Mouse (Mus musculus) induced T-regulatory cell, adult 2 months (primary cell): ENCODE measurements at regions not wholly inside any gene's neighbourhood (a gene's known extent, or its start where the extent isn't known, plus 50 kb on each side); places are given as distances from the start of the nearest gene placed in this dataset.
A peak's percentile ranks its signal among the peaks of the same experiment; 100 is the strongest.

Source experiments
- DNase-seq: peaks from one replicate; pipeline ENCODE4 v3.0.0-alpha.2; 2012; ENCODE audit warnings: low read depth

DNA sequence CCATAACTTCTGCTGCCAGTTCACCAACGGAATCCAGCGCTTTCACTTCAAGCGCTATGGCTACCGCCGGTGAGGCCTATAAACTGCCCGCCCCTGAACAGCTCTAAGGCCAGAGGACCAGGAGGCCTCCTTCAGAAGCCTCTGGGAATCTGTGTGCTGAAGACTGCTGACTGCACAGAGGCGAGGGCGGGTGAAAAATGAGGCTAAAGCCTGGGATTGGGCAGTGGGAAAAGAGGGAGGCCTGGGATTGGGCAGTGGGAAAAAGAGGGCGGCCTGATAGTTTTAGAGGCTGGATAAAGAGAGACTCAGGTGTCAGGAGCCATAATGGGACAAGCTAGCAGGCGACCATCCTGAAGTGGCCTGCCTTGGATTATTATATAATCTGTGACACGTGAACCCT, 80.8 kb downstream of the Plekhb2 start:
- DNase-seq = no peak

DNA sequence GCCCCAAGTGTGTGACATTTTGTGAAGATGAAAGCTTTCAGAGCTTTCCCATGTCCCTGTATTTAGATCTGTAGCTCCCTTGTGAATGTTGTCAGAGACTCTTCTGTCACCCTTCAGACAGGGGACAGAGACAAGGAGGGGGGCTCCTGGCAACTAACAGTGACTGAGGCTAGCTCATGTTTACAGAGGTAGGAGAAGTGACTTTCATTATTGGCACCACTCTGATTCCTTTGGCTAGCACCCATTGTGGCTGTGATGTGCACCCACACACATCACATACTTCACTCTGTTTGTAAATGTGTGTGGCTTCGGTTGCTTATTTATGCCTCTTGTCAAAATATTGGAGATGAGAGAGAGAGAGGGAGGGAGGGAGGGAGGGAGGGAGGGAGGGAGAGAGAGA, 93.4 kb downstream of the Plekhb2 start:
- no peak for DNase-seq

GRCm38 (mm10) chr1:34961633-34962507, 112.1 kb downstream of the Plekhb2 start:
- DNase-seq = no peak

GRCm38 (mm10) chr1:34962508-34962885, 112.7 kb downstream of the Plekhb2 start:
- no peak for DNase-seq

DNA sequence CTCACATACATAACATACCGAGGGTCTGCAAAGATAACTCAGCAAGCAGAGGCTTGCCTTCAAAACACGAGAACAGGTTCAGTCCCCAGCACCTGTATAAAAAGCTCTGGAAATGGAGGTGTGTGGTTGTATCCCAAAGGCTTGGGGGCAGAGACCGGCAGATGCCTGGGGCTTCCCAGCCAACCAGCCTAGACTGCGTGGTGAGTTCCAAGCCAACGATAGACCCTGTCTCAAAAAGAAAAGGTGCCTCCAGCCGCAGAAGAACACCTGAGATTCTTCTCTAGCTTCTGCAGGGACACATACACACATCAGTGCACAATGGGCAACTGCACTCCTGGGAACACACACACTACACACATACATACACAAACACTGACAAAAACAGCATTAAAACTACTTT, 125.0 kb downstream of the Plekhb2 start:
- no peak for DNase-seq

- no peak for DNase-seq
These were observed 128.4 kb downstream of the Plekhb2 start for GRCm38 (mm10) chr1:34978156-34978555.

DNA sequence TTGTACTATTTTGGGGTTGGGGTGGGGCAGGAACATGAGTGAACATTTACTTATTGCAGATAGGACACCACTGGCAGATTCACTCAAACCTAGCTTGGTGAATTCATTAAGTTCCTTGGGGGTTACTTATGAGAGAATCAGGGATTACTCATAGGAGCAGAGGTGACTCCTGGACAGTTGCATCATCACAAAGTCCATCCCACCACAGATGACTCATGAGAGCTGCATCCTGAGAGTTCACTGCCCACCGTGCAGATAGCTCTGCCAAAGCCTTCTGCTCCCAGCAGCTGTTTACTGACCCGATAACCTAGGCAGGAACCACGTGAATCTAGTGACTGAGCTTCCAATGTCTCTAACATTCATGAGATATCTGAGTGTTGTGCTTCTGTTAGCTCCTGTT, 129.6 kb downstream of the Plekhb2 start:
- DNase-seq = no peak

DNA sequence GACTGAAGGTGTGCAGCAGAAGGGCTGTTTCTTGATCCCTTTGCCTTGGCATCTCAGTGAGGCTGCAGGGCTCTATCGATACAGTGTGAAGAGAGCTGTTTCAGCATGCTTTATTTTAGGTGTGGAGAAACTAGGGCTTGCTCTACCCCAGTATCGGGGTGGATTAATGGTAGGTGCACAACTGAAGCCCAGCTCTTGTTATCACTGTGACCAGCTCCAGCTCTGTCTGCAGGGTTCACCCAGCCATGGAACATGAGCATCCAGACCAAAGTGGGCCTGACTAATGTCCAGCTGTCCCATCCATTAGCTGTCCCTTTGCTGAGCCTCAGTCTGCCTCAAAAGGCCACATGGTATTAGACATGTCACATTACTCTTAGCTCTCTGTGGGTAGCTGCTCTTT, 132.2 kb downstream of the Plekhb2 start:
- DNase-seq = no peak

GRCm38 (mm10) chr1:34982966-34983365, 133.2 kb downstream of the Plekhb2 start:
- no peak for DNase-seq

- no peak for DNase-seq
These were observed 137.1 kb downstream of the Plekhb2 start for GRCm38 (mm10) chr1:34986861-34987260.

GRCm38 (mm10) chr1:34987650-34988221, 138.0 kb downstream of the Plekhb2 start:
- DNase-seq = no peak

DNA sequence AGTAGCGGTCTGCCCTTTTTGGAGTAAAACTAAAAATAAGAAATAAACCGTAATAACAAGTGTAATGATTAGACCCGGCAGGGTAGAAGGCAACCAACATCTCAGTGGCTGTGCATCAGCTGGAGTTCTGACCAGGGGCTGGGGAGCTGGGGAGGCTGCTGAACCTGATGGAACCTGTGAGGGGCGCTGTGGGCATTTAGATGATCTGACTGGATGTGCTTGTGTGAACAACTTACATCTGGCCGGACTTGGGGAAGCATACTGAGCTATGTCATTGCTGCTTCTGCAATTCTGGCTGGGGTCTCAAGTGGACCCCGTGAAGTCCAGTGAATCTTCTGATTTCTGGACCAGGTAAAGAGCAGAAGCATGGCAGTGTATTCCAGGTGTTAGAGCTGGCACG, 138.4 kb downstream of the Plekhb2 start:
- DNase-seq = no peak

DNA sequence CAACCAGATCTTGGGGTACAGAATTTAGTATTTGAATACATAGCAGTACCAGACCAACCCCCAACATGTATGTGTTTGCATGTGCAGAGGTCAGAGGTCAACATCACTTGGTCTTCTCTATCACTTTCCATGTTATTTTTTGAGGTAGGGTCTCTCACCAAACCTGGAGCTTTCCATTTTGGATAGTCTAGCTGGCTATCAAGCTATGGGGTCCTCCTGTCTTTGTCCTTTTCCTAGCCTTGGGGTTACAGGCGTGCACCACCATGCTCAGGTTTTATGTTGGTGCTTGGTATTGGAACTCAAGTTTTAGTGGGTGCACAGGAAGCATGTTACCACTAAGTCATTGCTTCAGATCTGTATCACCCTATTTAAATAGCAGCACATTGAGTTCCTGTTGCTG, 151.0 kb downstream of the Plekhb2 start:
- DNase-seq = no peak

GRCm38 (mm10) chr1:35017471-35017870, 167.7 kb downstream of the Plekhb2 start:
- DNase-seq = peak; percentile 2

GRCm38 (mm10) chr1:35032619-35033018, 182.8 kb downstream of the Plekhb2 start:
- no peak for DNase-seq

- no peak for DNase-seq
These were observed 223.0 kb downstream of the Plekhb2 start for GRCm38 (mm10) chr1:35072811-35073210.

GRCm38 (mm10) chr1:35094873-35095272, 245.1 kb downstream of the Plekhb2 start:
- no peak for DNase-seq

GRCm38 (mm10) chr1:35095785-35096184, 246.0 kb downstream of the Plekhb2 start:
- no peak for DNase-seq

DNA sequence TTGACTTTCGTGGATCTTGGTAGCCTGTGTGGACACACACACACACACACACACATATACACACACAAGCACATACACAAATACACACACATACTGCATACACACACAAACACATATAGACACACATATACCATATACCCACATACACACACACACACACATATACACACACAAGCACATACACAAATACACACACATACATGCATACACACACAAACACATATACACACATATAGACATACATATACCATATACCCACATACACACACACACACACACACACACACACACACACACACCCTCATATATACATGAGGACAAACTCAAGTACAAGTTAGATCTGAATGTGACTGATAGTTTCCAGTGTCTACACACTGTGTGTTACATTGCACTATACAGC, 256.9 kb downstream of the Plekhb2 start:
- DNase-seq = no peak

- no peak for DNase-seq
These were observed 260.0 kb downstream of the Plekhb2 start for GRCm38 (mm10) chr1:35109801-35110200.

DNA sequence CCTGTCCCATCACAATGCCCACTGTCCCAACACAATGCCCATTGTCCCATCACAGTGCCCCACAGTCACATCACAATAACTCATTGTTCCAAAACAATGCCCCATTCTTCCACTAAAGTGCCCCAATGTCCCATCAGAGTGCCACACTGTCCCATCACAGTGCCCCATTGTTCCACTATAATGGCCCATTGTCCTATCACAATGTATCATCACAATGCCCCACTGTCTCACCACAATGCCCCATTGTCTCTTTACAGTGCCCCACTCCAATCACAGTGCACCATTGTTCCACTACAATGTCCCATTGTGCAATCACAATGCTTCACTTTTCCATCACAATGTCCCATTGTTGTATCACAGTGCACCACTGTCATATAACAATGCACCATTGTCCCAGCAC, 265.7 kb downstream of the Plekhb2 start:
- DNase-seq = no peak

DNA sequence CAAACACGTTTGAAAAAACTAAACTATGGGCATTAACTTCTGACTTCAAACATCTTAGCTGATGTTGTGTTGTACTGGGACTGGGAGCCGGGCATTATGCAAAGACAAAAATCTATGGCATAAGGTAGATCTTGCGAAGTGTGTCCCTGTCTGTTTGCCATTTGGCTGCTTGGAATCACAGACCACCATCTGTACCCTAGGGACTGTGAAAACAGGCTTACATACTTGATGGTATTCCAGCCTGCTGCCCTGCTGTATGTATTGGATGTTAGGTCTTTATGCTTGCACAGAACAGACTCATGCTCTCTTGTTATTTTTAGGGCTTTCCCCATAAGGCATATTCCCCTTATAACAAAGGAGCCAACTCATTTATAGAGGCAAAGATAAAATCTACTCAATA, 288.1 kb downstream of the Plekhb2 start:
- DNase-seq = no peak

- no peak for DNase-seq
These were observed 299.3 kb downstream of the Plekhb2 start for GRCm38 (mm10) chr1:35149036-35149435.

GRCm38 (mm10) chr1:35162506-35162905, 312.7 kb downstream of the Plekhb2 start:
- no peak for DNase-seq
